9 mouse cellular contexts compared by ENCODE assay signal in genomic region chr16:38622283-38622682, GRCm38 (mm10).
A peak's percentile ranks its signal among the peaks of the same experiment; 100 is the strongest.
DNase-seq lines count a peak whose midpoint lies in the region; ATAC-seq and TF ChIP-seq lines count a peak whose summit lies in the region.
"Had no signal": no experiment of that assay in that cellular context is flagged by ENCODE, and none has a peak within 500 bp of the region (broad histone marks: within the 10 kb centered on the region; RNA-seq: fewer than 3 reads in every experiment).

No protein-coding gene starts in this region.

- peak; percentile 41 for DNase-seq in hindbrain, embryonic 11.5 days (ENCODE audit: low spot score)
- peak; percentile 43 for DNase-seq in thymus, postnatal 0 days (ENCODE audit: low spot score)
- DNase-seq in thymus, postnatal 36 days: no peak
- no peak for DNase-seq in stomach, postnatal 0 days (ENCODE audit: low spot score)
- no peak for DNase-seq in right cerebral cortex, postnatal 25 days

- no peak overlapping the region for H3K4me3 ChIP-seq in hindbrain, embryonic 11.5 days (ENCODE audit: low read depth, low read length)
- no peak overlapping the region for H3K4me3 ChIP-seq in hindbrain, embryonic 12.5 days
- H3K4me3 ChIP-seq in brown adipose tissue, adult 24 weeks (ENCODE audit: insufficient read depth, low read depth, low read length): no peak overlapping the region
- no peak overlapping the region for H3K4me3 ChIP-seq in stomach, postnatal 0 days (ENCODE audit: low read depth, low read length)
- H3K4me3 ChIP-seq: intestine, embryonic 15.5 days; limb, embryonic 12.5 days had no signal

- H3K9me3 ChIP-seq in hindbrain, embryonic 11.5 days (ENCODE audit: control insufficient read depth, low read length): no peaks in the 10 kb centered on the region
- no peaks in the 10 kb centered on the region for H3K9me3 ChIP-seq in hindbrain, embryonic 12.5 days (replicated peaks)
- H3K9me3 ChIP-seq in stomach, postnatal 0 days (ENCODE audit: control insufficient read depth, low read length): no peaks in the 10 kb centered on the region
- H3K9me3 ChIP-seq: intestine, embryonic 15.5 days; limb, embryonic 12.5 days had no signal

- 71% methylated on average over 2 of the region's 2 CpGs for WGBS in hindbrain, embryonic 11.5 days
- 63% methylated on average over 2 of the region's 2 CpGs for WGBS in hindbrain, embryonic 12.5 days
- WGBS in stomach, postnatal 0 days: 72% methylated on average over 2 of the region's 2 CpGs

- TF ChIP-seq CTCF in stomach, postnatal 0 days (IDR thresholded peaks at IDR 0.05; ENCODE audit: low read depth): peak; percentile 58

- no peak for ATAC-seq in hindbrain, embryonic 11.5 days (ENCODE audit: low FRiP score)
- no peak for ATAC-seq in hindbrain, embryonic 12.5 days (ENCODE audit: low FRiP score)
- ATAC-seq in stomach, postnatal 0 days (ENCODE audit: low FRiP score, low TSS enrichment): no peak
- ATAC-seq: intestine, embryonic 15.5 days had no signal

- no peaks in the 10 kb centered on the region for H3K27me3 ChIP-seq in hindbrain, embryonic 11.5 days (ENCODE audit: control insufficient read depth, insufficient read depth, low read length)
- H3K27me3 ChIP-seq in hindbrain, embryonic 12.5 days: no peaks in the 10 kb centered on the region
- H3K27me3 ChIP-seq in stomach, postnatal 0 days (ENCODE audit: control insufficient read depth, insufficient read depth, low read length): no peaks in the 10 kb centered on the region
- H3K27me3 ChIP-seq: intestine, embryonic 15.5 days; limb, embryonic 12.5 days had no signal

- no peak for TF ChIP-seq EP300 in stomach, postnatal 0 days (optimal IDR thresholded peaks at IDR 0.05)

- H3K4me2 ChIP-seq in hindbrain, embryonic 11.5 days (replicated peaks; ENCODE audit: low read depth, low read length): no peak overlapping the region
- H3K4me2 ChIP-seq in hindbrain, embryonic 12.5 days (replicated peaks): no peak overlapping the region
- H3K4me2 ChIP-seq in stomach, postnatal 0 days (replicated peaks; ENCODE audit: low read depth): no peak overlapping the region
- H3K4me2 ChIP-seq: intestine, embryonic 15.5 days; limb, embryonic 12.5 days had no signal

- H3K27ac ChIP-seq in hindbrain, embryonic 11.5 days (ENCODE audit: low read depth, low read length): no peak overlapping the region
- H3K27ac ChIP-seq in hindbrain, embryonic 12.5 days: no peak overlapping the region
- peak overlapping the region; percentile 72 for H3K27ac ChIP-seq in brown adipose tissue, adult 24 weeks (replicated peaks; ENCODE audit: low read depth, low read length)
- no peak overlapping the region for H3K27ac ChIP-seq in stomach, postnatal 0 days (replicated peaks)
- H3K27ac ChIP-seq: intestine, embryonic 15.5 days; limb, embryonic 12.5 days had no signal

- H3K9ac ChIP-seq in hindbrain, embryonic 11.5 days (ENCODE audit: low read depth, low read length): no peak overlapping the region
- no peak overlapping the region for H3K9ac ChIP-seq in hindbrain, embryonic 12.5 days
- H3K9ac ChIP-seq in stomach, postnatal 0 days (ENCODE audit: low read length): no peak overlapping the region
- H3K9ac ChIP-seq: intestine, embryonic 15.5 days; limb, embryonic 12.5 days had no signal

- H3K4me1 ChIP-seq in hindbrain, embryonic 11.5 days (replicated peaks; ENCODE audit: control insufficient read depth, insufficient read depth, low read length): no peaks in the 10 kb centered on the region
- H3K4me1 ChIP-seq in hindbrain, embryonic 12.5 days: no peaks in the 10 kb centered on the region
- peaks cover 15% of the 10 kb centered on the region for H3K4me1 ChIP-seq in brown adipose tissue, adult 24 weeks (ENCODE audit: control insufficient read depth, insufficient read depth, insufficient read length, low read length)
- H3K4me1 ChIP-seq in stomach, postnatal 0 days (replicated peaks; ENCODE audit: control insufficient read depth, insufficient read depth): no peaks in the 10 kb centered on the region
- H3K4me1 ChIP-seq: intestine, embryonic 15.5 days; limb, embryonic 12.5 days had no signal

- no peaks in the 10 kb centered on the region for H3K36me3 ChIP-seq in hindbrain, embryonic 11.5 days (ENCODE audit: control insufficient read depth, insufficient read depth, low read length)
- 0 out of 2 replicates have a peak, but pooled peaks cover 5% of the 10 kb centered on the region for H3K36me3 ChIP-seq in hindbrain, embryonic 12.5 days
- H3K36me3 ChIP-seq in stomach, postnatal 0 days (ENCODE audit: control insufficient read depth, insufficient read depth, low read length): peaks cover 8% of the 10 kb centered on the region; the same call in 1 of the 2 replicates
- H3K36me3 ChIP-seq: intestine, embryonic 15.5 days had no signal

Comparison
In these comparisons a context has a peak if more than half of its experiments do, and no peak if none do; other contexts are left out.
1. DNase-seq: peak in hindbrain, embryonic 11.5 days (single experiment) and thymus, postnatal 0 days (single experiment); none in thymus, postnatal 36 days (0 of 2), stomach, postnatal 0 days (single experiment) and right cerebral cortex, postnatal 25 days (single experiment).